Mouse (Mus musculus) lung, adult 2 months (tissue): ENCODE data around the gene Ctcfl.
A peak's percentile ranks its signal among the peaks of the same experiment; 100 is the strongest.

Experiments used
- CTCF ChIP-seq: fragments of 200-500 bp; IDR thresholded peaks from 2 replicates; pipeline ENCODE4 v1.5.1; 2011; ENCODE audit warnings: mild to moderate bottlenecking, low read length, control low read depth; ENCODE audit not compliant: insufficient read depth
- POLR2A ChIP-seq: fragments of 200-500 bp; IDR thresholded peaks from 2 replicates; pipeline ENCODE4 v1.6.1; 2011; ENCODE audit warnings: low read depth, mild to moderate bottlenecking, control low read depth, low read length, borderline replicate concordance; ENCODE audit errors: extremely low read depth

DNA sequence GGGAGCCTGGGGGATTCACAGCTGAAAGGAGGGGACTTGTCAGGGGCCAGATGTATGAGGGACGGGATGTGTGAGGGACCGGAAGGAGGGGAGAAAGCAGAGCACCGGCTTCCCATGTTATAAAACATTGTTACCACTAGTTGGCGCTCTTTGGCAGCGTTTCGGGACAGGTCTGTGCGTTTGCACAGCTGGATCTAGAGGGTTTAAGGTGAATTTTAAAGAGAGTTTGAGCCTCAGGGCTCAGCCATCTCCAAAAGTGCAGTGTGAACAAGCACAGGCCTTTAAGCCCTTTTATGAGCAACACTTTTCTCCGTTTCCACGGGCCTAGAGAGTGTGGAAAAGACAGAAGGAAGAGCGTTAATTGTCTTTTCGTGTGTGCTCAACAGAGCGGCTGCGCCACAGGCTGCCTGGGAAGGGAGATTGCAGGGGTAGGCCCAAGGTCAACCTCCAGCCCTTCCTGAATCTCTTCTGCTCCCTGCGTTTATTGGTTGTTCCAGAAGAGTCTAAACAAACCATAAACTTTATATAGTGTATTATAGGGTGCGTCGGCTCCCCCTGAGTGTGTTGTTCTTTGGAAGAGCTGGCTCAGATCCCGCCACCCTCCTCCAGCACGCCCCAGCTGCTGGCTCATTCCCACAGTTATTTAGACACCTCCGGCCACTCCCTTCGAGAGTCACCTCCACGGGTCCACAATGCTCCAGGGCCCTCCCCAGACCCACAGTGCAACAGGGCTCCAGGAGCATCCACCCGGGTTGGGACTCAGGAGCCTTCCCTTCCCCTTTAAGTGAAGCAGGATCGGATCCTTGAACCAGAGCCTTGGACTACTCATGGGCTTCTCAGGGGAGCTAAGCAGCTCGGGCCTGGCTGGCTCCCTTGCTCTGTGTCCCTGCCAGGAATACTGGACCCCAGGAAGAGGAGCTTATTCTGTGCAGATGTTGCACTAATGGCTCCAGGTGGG, 40.3 kb upstream of the Ctcfl start:
- TF ChIP-seq CTCF (peak; percentile 82), POLR2A (no peak)
